Mouse (Mus musculus) liver, embryonic 15.5 days (tissue): ENCODE results near the gene Mrm1. TPM values are rescaled to one million over a fixed set of nuclear protein-coding genes. Genes with fewer than 3 reads are reported as not detected.

Experiments
- ATAC-seq: fragments of 200-750 bp; cut with Nextera tagmentation; 2 replicates; pipeline ENCODE4 v1.8.0; 2017; ENCODE audit warnings: moderate number of reproducible peaks, mild to moderate bottlenecking, moderate library complexity; ENCODE audit not compliant: insufficient read depth
- H3K27ac ChIP-seq: fragments of 300-500 bp; sonication (generic); replicated peaks from 2 replicates; pipeline ENCODE4 v1.5.1; 2015; ENCODE audit warnings: mild to moderate bottlenecking, inconsistent platforms
- H3K27me3 ChIP-seq: fragments of 300-500 bp; sonication (generic); 2 replicates; pipeline ENCODE4 v1.6.1; 2015; ENCODE audit warnings: mild to moderate bottlenecking, inconsistent platforms
- H3K36me3 ChIP-seq: fragments of 300-500 bp; sonication (generic); replicated peaks from 2 replicates; pipeline ENCODE4 v1.6.1; 2015; ENCODE audit warnings: moderate library complexity, mild to moderate bottlenecking, inconsistent platforms
- H3K4me1 ChIP-seq: fragments of 300-500 bp; sonication (generic); replicated peaks from 2 replicates; pipeline ENCODE4 v1.6.1; 2015; ENCODE audit warnings: inconsistent platforms
- H3K4me2 ChIP-seq: fragments of 300-500 bp; sonication (generic); 2 replicates; pipeline ENCODE4 v1.6.1; 2015; ENCODE audit warnings: moderate library complexity, mild to moderate bottlenecking, inconsistent platforms
- H3K4me3 ChIP-seq: fragments of 300-500 bp; sonication (generic); replicated peaks from 2 replicates; pipeline ENCODE4 v1.5.1; 2015; ENCODE audit warnings: mild to moderate bottlenecking, inconsistent platforms
- H3K9ac ChIP-seq: fragments of 300-500 bp; sonication (generic); 2 replicates; pipeline ENCODE4 v1.6.1; 2015; ENCODE audit warnings: moderate library complexity, mild to moderate bottlenecking, inconsistent platforms
- H3K9me3 ChIP-seq: fragments of 300-500 bp; sonication (generic); replicated peaks from 2 replicates; pipeline ENCODE4 v1.6.1; 2016; ENCODE audit warnings: inconsistent platforms
- WGBS: fragments of 180-500 bp; shearing (Covaris S2); methylation state at CpG from one replicate; pipeline ENCODE4 v1.1.7; 2015; ENCODE audit warnings: mixed read lengths; ENCODE audit not compliant: insufficient replicate concordance; 5-methylcytosine and 5-hydroxymethylcytosine counted together
- polyA plus RNA-seq: library from polyadenylated mRNA; unstranded; fragments of >200 nt; fragmentation: Nextera tagmentation; extraction: Ambion mirVana; gene quantifications from 2 replicates; pipeline ENCODE4 v1.2.1, GENCODE M21; 2015

Mrm1 gene
- polyA plus RNA-seq, 1 experiment from 2014 or later, result 13.5 TPM

- peaks cover 25% of the 10 kb centered on the region for H3K27me3 ChIP-seq
- no peaks in the 10 kb centered on the region for H3K36me3 ChIP-seq
- no peak overlapping the region for H3K4me3 ChIP-seq
- H3K9ac ChIP-seq, result no peak overlapping the region
- H3K27ac ChIP-seq, result no peak overlapping the region
- H3K4me2 ChIP-seq, result no peak overlapping the region
- no peak for ATAC-seq
- 69% methylated on average over 4 of the region's 4 CpGs for WGBS
- H3K9me3 ChIP-seq, result no peaks in the 10 kb centered on the region
- no peaks in the 10 kb centered on the region for H3K4me1 ChIP-seq
Measured at GRCm38 (mm10) chr11:84804373-84804772, 14.9 kb downstream of the Mrm1 start.

GRCm38 (mm10) chr11:84797627-84798353 lies 21.5 kb downstream of the Mrm1 start:
- peaks cover 43% of the 10 kb centered on the region for H3K27me3 ChIP-seq
- H3K27ac ChIP-seq, result no peak overlapping the region
- H3K4me2 ChIP-seq, result no peak overlapping the region
- H3K36me3 ChIP-seq, result no peaks in the 10 kb centered on the region
- H3K4me3 ChIP-seq, result no peak overlapping the region
- 0 out of 2 replicates have a peak, but pooled peaks cover 3% of the 10 kb centered on the region for H3K4me1 ChIP-seq
- WGBS, result 21% methylated on average over 21 of the region's 21 CpGs
- H3K9ac ChIP-seq, result no peak overlapping the region
- H3K9me3 ChIP-seq, result no peaks in the 10 kb centered on the region
- ATAC-seq, result no peak

- Histone ChIP-seq H3K36me3 (no peaks in the 10 kb centered on the region), H3K9me3 (no peaks in the 10 kb centered on the region), H3K4me1 (0 out of 2 replicates have a peak, but pooled peaks cover 3% of the 10 kb centered on the region), H3K9ac (no peak overlapping the region), H3K27ac (no peak overlapping the region), H3K4me2 (no peak overlapping the region), H3K4me3 (no peak overlapping the region), H3K27me3 (peaks cover 51% of the 10 kb centered on the region)
- ATAC-seq, result no peak
- 46% methylated on average over 10 of the region's 10 CpGs for WGBS
Measured at GRCm38 (mm10) chr11:84797026-84797425, 22.3 kb downstream of the Mrm1 start.

GRCm38 (mm10) chr11:84794496-84795113 lies 24.7 kb downstream of the Mrm1 start:
- H3K27ac ChIP-seq, result no peak overlapping the region
- ATAC-seq, result no peak
- no peaks in the 10 kb centered on the region for H3K9me3 ChIP-seq
- 9% methylated on average over 17 of the region's 17 CpGs for WGBS
- H3K27me3 ChIP-seq, result peaks cover 56% of the 10 kb centered on the region
- H3K9ac ChIP-seq, result no peak overlapping the region
- H3K4me3 ChIP-seq, result no peak overlapping the region
- 0 out of 2 replicates have a peak, but pooled peaks cover 3% of the 10 kb centered on the region for H3K4me1 ChIP-seq
- H3K4me2 ChIP-seq, result no peak overlapping the region
- H3K36me3 ChIP-seq, result no peaks in the 10 kb centered on the region

- Histone ChIP-seq H3K27ac (no peak overlapping the region), H3K4me2 (no peak overlapping the region), H3K9ac (no peak overlapping the region), H3K4me3 (no peak overlapping the region), H3K9me3 (no peaks in the 10 kb centered on the region), H3K27me3 (peaks cover 64% of the 10 kb centered on the region), H3K4me1 (0 out of 2 replicates have a peak, but pooled peaks cover 3% of the 10 kb centered on the region), H3K36me3 (no peaks in the 10 kb centered on the region)
- no peak for ATAC-seq
Measured at GRCm38 (mm10) chr11:84793545-84793944, 25.8 kb downstream of the Mrm1 start.

GRCm38 (mm10) chr11:84790383-84790782 lies 28.9 kb downstream of the Mrm1 start:
- H3K27me3 ChIP-seq, result peaks cover 49% of the 10 kb centered on the region
- WGBS, result 53% methylated on average over 6 of the region's 6 CpGs

GRCm38 (mm10) chr11:84780143-84780870 lies 39.0 kb downstream of the Mrm1 start:
- Histone ChIP-seq H3K27me3 (peaks cover 91% of the 10 kb centered on the region), H3K9me3 (no peaks in the 10 kb centered on the region), H3K36me3 (no peaks in the 10 kb centered on the region), H3K4me1 (no peaks in the 10 kb centered on the region), H3K4me3 (no peak overlapping the region), H3K27ac (no peak overlapping the region), H3K4me2 (no peak overlapping the region), H3K9ac (no peak overlapping the region)
- ATAC-seq, result no peak
- 5% methylated on average over 19 of the region's 19 CpGs for WGBS

More at GRCm38 (mm10) chr11:84790383-84790782, 28.9 kb downstream of the Mrm1 start:
- ATAC-seq, result no peak
- no peak overlapping the region for H3K27ac ChIP-seq
- no peaks in the 10 kb centered on the region for H3K9me3 ChIP-seq
- H3K36me3 ChIP-seq, result no peaks in the 10 kb centered on the region
- no peak overlapping the region for H3K9ac ChIP-seq
- no peak overlapping the region for H3K4me3 ChIP-seq
- no peak overlapping the region for H3K4me2 ChIP-seq
- no peaks in the 10 kb centered on the region for H3K4me1 ChIP-seq

GRCm38 (mm10) chr11:84775560-84775959 lies 43.8 kb downstream of the Mrm1 start:
- no peak overlapping the region for H3K27ac ChIP-seq
- no peaks in the 10 kb centered on the region for H3K9me3 ChIP-seq
- 4% methylated on average over 4 of the region's 4 CpGs for WGBS
- no peaks in the 10 kb centered on the region for H3K4me1 ChIP-seq
- no peak overlapping the region for H3K4me2 ChIP-seq
- H3K9ac ChIP-seq, result no peak overlapping the region
- no peak for ATAC-seq
- no peak overlapping the region for H3K4me3 ChIP-seq
- H3K27me3 ChIP-seq, result peaks cover 57% of the 10 kb centered on the region
- H3K36me3 ChIP-seq, result no peaks in the 10 kb centered on the region

GRCm38 (mm10) chr11:84774870-84775514 lies 44.3 kb downstream of the Mrm1 start:
- H3K4me2 ChIP-seq, result no peak overlapping the region
- H3K9me3 ChIP-seq, result no peaks in the 10 kb centered on the region
- H3K4me1 ChIP-seq, result no peaks in the 10 kb centered on the region
- H3K4me3 ChIP-seq, result no peak overlapping the region
- no peak overlapping the region for H3K9ac ChIP-seq
- peaks cover 54% of the 10 kb centered on the region for H3K27me3 ChIP-seq
- no peaks in the 10 kb centered on the region for H3K36me3 ChIP-seq
- 50% methylated on average over 13 of the region's 13 CpGs for WGBS
- H3K27ac ChIP-seq, result no peak overlapping the region
- no peak for ATAC-seq

GRCm38 (mm10) chr11:84767898-84768297 lies 51.4 kb downstream of the Mrm1 start:
- H3K27ac ChIP-seq, result no peak overlapping the region
- no peak for ATAC-seq
- no peaks in the 10 kb centered on the region for H3K9me3 ChIP-seq
- peaks cover 43% of the 10 kb centered on the region for H3K27me3 ChIP-seq
- no peak overlapping the region for H3K4me2 ChIP-seq
- H3K4me1 ChIP-seq, result no peaks in the 10 kb centered on the region
- no peak overlapping the region for H3K9ac ChIP-seq
- 53% methylated on average over 6 of the region's 6 CpGs for WGBS
- no peak overlapping the region for H3K4me3 ChIP-seq
- H3K36me3 ChIP-seq, result no peaks in the 10 kb centered on the region

GRCm38 (mm10) chr11:84765125-84765524 lies 54.2 kb downstream of the Mrm1 start:
- no peak for ATAC-seq
- Histone ChIP-seq H3K27me3 (peaks cover 67% of the 10 kb centered on the region), H3K4me1 (no peaks in the 10 kb centered on the region), H3K4me3 (no peak overlapping the region), H3K9me3 (no peaks in the 10 kb centered on the region), H3K4me2 (no peak overlapping the region), H3K9ac (no peak overlapping the region), H3K27ac (no peak overlapping the region), H3K36me3 (no peaks in the 10 kb centered on the region)
- WGBS, result 23% methylated on average over 5 of the region's 5 CpGs
